Mouse (Mus musculus) 3134 (cell line): ENCODE measurements around the gene Col11a2.

Experiments
- DNase-seq: peaks from one replicate; pipeline ENCODE4 v3.0.0-alpha.2; 2011; ENCODE audit warnings: low spot score; ENCODE audit not compliant: insufficient read length; ENCODE audit errors: extremely low read depth

Gene Col11a2

DNA sequence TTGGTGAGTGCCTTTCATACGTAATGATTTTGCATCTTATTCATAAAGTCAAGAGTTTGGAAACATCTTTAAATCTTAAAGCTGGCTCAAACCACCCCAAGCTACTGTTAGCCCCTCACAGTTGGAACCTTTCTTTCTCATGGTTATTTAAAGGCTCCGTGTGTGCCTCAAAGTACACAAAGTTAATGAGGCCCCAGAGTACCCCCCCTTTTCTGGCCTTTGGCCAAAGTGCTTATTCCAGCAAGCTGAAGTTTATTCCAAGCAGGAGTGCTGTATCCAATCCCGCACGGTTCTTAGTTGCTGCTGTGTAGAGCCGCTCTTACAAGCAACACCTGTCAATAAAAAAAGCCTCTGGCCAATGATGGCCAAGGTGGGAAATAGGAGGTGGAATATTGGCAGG is 60.3 kb downstream of the Col11a2 start:
- no peak for DNase-seq

DNA sequence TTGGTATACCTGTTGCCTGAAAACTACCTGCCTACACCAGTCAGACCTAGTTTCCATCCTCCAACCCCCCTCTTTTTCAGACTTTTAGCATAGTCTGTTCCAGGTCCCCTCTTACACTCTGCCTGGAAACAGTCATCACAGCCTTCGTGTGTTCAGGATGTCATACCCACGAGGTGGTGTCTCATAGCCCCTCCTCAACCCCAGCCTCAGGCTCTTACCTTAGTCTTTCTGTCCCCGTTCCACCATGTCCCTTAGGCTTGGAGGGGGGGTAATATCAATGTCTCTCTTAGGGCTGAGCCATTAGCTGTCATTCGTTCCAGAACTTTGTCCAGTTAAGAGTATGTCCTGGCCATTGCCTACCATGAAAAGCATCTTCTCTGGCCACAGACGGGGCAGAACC is 61.9 kb downstream of the Col11a2 start:
- no peak for DNase-seq

DNA sequence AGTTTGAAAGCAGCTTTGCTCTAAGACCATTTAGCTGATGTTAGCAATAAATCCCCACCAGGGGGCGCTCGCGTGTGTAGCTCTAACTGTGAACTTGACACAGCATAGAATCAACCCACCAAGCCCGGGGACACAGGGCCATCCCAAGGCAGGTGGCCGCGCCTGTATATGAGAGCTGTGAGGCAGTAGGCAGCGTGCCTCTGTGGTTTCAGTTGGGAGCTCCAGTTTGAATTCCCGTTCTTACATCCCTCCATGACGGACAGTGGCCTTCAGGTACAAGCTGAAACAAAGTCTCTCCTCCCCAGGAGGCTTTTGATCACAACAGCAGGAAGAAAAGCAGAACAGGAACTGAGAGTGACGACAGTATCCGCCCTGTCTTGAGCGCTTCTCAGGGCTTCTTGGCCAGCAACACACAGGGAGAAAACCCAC is 62.4 kb downstream of the Col11a2 start:
- DNase-seq: peak; percentile 72

DNA sequence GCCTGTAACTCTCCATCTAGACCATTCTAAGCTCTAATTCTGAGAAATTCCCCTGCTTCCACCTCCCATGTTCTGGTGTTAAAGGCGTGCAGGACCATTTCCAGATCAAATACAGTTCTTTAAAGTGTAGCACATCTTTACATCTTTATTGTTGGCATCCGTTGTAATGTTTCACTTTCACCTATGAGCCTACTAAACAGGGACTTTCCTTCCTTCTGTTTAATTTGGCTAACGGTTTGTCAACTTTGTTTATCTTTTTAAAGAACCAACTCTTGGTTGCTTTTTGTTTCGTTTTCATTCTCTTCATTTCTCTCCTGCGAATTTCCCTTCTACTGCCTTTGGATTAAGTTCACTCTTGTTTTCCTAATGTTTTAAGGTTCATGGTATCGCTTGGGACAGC is 63.6 kb downstream of the Col11a2 start:
- no peak for DNase-seq

GRCm38 (mm10) chr17:34104804-34105203 is 65.6 kb downstream of the Col11a2 start:
- DNase-seq: no peak

DNA sequence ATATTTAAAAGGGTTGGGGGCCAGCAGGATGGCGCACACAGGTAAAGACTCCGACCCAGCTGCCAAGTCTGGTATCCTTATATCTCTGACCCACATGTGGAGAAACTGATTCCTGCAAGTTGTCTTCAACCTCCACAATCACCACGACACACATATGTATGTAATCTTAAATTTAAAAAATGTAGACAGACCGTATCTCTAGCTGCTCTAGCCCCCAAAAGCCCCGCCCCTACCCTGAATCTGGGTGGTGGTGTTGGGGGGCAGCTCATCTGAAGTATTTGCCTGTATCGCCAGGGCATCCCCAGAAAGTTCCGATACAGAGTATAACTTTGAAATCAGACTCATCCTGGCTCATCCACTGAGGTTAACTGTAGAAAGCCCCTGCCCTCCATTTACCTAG is 67.3 kb downstream of the Col11a2 start:
- no peak for DNase-seq

DNA sequence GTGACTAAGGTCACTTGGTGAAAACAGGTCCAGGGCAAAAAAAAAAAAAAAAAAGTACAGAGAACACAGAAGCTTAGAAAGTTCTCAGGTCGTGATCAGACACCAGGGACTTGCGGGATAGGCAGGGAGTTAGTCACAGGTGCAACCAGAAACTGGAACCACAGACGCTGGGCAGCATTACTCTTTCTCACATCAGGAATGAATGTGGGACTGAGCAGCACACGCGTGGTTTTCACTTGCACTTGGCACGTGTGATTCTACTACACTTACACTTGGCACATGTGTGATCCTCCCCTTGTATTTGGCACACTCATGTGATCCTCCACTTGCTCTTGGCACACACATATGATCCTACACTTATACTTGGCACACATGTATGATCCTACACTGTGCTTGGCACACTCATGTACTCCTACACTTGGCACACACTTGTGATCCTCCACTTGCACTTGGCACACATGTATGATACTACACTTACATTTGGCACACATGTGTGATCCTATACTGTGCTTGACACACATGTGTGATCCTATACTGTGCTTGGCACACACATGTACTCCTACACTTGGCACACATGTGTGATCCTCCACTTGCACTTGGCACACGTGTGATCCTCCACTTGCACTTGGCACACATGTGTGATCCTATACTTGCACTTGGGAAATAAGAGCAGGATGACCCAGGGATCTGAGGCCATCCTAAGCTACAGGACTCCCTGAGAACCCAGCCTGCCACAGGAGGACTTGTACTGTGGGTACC is 68.1 kb downstream of the Col11a2 start:
- DNase-seq: no peak

DNA sequence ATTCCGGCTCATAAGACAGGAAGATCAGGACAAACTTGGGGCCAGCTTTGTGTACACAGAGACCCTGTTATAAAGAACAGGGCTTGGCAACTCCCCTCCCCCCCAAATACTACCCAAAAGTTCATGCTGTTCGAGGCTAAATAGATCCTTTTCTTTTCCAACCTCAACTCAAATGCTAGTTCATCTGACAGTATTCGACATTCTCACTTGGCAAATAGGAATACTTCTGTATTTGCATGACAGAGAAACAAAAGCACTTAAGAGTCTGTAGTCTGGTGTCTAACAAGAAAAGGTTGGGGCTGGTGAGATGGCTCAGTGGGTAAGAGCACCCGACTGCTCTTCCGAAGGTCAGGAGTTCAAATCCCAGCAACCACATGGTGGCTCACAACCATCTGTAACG is 69.2 kb downstream of the Col11a2 start:
- DNase-seq: no peak

DNA sequence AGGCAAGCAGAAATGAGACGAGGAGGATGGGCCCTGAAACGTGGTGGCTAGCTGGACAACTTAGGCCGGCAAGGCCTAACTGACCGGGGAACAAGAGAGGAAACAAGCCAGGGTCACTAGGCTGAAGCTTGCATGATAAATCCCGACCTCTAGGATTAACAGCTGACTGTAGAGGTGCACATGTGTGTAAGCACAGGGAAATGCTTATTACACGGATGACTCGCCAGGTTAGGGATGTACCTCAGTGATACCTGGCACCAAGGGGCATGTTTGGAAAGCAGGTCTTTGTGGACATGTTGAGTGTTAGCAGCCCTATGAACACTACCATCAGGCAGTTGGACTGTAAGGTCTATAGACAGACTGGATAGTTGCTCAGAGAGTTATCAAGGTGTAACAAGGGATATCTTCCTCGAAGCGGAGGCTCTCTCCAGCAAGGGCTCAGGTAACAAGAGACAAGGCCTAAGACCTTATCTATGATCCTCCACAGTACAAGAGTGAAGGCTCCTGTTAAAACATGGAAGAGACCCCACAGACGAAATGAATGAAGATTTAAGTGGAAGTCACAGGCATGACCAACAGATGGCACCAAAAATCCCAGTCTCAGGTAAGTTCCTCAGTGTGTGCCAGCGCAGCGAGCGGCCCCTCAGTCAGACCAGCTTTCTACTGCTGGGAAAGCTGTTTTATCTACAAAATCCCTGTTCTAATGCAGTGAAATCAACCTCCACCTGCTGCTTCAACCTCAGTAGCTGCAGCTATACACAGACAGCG is 70.0 kb downstream of the Col11a2 start:
- DNase-seq: no peak

DNA sequence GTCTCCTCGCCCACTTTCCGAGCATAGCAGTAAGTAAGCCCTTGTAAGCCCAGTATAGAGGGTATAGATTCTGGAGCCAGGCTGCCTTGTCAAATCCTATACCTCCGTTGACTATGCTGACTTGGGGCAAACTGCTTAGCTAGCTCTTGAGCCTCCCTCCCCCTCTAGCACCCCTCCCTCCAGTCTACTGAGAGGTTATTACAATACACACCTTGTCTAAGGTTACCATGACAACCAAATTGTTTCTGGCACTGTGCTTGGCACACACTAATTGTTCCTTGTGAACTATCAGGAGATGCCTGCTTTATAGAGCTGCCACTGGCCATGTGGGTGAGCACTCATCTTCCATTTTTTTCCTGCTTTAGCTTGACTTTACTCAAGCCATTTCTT is 70.6 kb downstream of the Col11a2 start:
- no peak for DNase-seq

DNA sequence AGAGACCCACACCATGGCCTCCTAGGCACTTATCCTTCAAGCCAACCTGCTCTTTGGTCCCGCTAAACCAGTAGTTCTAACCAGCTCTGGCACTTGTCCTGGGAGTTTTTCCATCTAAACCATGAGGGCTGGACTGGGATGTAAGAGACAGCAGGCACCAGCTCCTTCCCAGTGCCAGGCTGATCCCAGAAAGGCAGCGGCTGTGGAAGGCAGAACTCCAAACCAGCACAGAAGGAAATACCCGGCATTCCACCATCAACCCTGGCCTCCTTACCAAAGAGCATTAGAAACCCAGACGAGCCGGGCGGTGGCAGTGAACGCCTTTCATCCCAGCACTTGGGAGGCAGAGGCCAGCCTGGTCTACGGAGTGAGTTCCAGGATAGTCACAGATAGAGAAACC is 71.1 kb downstream of the Col11a2 start:
- DNase-seq: no peak

- DNase-seq: no peak
Observed at GRCm38 (mm10) chr17:34114114-34114513, 74.9 kb downstream of the Col11a2 start.
